Mouse (Mus musculus) left cerebral cortex, adult 18-20 months (tissue): ENCODE measurements at regions not wholly inside any gene's neighbourhood (a gene's known extent, or its start where the extent isn't known, plus 50 kb on each side); places are given as distances from the start of the nearest gene placed in this dataset.

Source experiments
- DNase-seq, 2 experiments: peaks; one replicate each; pipeline ENCODE4 v3.0.0; 2021 to 2022; ENCODE audit warnings: low spot score in 2 of 2, mixed read lengths in 1 of 2

DNA sequence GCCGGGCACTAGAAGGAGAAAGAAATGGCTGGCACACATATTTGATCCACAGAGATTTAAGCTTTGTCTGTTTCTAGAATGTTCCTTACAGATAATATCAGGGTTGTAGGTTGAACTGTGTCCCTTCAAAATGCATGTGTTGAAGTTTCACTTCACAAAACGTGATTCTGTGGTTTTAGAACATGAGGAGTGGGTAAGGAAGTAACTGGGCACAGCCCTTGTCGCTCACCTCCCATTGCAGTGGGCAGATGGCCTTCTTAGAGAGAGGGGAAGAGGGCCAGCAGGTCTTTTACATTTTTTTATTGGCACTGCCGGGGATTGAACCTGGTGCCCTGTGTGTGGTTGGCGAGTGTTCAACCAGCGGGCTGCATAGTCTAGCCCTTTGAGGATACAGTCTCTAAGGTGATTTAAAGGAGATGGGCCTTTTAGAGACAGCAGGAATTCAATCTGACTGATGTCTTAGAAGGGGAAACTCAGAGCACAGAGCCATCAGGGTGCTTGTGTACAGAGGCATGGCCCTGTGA, 64.0 kb upstream of the Gjb5 start:
- no peak for DNase-seq

DNA sequence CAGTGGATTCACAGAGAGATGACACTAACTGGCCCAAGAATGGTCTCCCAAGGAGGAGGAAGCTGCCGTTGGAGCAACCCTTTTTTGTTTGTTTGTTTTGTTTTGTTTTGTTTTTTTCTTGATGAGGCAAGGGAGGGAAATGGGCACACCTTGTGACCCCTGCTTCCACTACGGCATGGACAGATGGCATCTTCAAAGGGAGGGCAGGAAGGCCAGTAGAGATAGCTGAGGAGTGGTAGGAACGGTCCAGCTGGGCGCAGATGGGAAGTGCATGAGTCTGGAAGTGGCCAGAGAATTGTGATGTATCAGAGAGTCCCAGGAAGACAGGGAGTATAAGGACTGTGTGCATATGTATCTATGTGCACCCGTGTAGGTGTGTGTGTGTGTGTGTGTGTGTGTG, 63.1 kb upstream of the Gjb5 start:
- DNase-seq: no peak

DNA sequence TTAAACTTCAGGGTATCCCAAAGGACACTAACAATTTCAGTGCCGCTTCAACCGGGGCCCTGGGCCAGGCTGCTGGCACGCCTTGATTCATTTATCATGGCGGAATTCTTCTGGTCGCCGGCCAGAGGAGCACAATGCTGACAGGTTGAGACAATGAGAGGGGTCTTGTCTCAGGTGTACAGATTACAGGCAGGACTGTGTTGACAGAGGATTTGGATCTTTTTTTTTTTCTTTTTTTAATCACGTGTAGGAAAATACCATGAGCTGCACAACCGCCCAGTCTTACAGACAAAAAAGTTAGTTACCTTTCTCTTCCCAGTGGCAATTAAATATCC, 61.8 kb upstream of the Gjb5 start:
- DNase-seq: no peak

DNA sequence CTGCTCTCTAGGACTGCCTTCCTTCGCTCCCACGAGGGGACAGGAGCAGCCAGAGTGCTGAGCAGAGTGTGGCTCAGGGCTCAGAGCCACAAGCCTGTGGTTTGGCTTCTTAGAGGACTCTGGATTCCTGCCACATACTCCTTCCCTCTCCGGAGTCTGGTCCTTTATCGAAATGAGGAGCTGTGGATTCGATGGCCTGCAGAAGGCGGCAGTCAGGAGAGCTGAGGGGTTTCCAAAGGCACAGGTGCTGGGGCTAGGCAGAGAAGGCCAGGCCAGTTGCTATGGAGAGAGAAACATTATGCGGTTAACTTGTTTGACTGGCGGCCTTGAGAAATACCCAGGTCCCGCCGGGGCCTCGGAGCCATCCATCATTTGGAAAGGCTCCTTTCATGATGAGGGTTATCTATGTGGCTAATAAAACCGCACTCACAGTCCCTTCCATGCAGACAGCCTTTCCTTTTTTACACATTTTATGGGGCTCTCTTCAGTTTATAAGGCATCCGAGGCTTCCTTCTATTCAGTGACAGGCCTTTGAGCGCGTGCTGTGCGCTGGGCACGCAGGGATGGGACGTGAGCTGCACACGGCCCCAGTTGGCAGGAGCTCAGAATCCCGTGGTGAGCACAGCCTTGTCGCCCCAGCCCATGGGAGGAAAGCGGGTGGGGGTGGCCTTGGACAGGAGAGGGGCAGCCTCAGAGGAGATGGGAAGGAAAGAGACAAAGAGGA, 61.2 kb upstream of the Gjb5 start:
- no peak for DNase-seq

DNA sequence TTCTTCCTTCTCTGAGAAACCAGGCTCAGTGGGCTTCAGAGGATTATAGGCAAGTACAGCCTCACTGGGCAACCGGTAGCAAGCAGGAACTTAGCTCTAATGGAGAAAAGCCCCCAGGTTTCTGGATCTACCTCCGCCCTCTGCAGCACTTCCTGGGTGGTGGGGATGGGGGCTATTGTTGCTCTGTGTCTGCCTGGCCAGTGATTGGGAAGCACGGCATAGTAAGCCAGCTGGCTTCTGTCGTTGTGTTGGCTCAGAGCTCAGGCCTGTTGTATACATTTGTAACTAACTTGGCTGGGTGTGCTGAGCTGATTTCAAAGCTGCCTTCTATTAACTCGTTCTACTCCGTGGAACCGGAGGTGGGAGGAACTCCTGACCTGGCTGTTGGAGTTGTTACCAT, 58.9 kb upstream of the Gjb5 start:
- DNase-seq: no peak

DNA sequence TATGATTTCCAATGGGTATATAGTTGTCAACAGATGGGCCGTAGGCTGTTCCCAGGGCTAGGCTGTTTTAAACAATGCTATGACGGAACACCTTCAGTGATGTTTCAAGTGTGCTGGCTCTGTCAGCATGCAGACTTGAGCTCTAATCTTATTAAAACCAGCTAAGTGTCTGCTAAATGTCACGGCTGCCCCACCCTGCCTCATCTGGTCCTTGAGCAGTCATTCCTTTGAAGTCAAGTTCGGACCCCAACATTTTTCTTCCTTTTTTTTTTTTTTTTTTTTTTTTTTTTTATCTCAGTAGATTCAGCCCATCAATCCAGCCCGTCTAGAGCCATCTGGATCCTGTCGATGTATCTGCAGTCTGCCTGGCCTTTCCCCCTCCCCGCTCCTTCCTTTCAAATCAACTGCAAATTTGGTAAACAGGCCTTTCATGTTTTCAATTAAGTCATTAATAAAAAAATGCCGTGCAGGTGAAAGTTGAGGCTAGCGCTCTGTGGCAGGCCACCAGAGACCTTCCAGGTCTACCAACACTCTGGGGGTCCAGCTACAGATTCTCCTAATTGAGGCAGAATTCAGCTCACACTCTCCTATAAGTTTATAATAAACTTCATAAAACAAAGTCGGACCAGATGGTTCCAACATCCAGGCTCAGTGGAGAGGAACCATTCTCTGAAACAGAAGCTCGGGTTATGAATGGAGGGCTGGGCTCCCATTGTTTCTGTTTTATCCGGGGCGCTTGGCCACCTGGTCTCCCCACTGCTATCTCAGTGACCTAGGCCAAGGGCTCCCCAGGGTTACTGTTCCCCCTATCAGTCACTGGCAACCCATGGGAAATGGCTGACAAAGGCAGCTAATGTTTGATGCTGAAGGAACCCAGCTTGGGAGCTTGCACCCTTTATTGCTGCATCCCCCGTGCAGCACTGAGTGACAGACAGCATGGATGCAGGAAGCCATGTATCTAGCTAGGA, 56.3 kb upstream of the Gjb5 start:
- DNase-seq: no peak
